Mouse (Mus musculus) ES-E14 (cell line): ENCODE measurements around the gene Snrpf.

ENCODE experiments used
- CHD2 ChIP-seq: IDR thresholded peaks from 2 replicates; pipeline ENCODE4 v1.6.1; 2014; ENCODE audit warnings: mild to moderate bottlenecking, low read depth, low read length, inconsistent platforms
- HCFC1 ChIP-seq: IDR thresholded peaks from 2 replicates; pipeline ENCODE4 v1.6.1; 2012; ENCODE audit warnings: low read length, inconsistent platforms, borderline replicate concordance; ENCODE audit not compliant: insufficient read depth
- MAFK ChIP-seq: IDR thresholded peaks from 2 replicates; pipeline ENCODE4 v1.6.1; 2014; ENCODE audit warnings: mild to moderate bottlenecking, low read depth, low read length, inconsistent platforms; ENCODE audit not compliant: insufficient read depth
- ZC3H11A ChIP-seq: IDR thresholded peaks from 2 replicates; pipeline ENCODE4 v1.6.1; 2012; ENCODE audit warnings: low read depth, mild to moderate bottlenecking, inconsistent platforms, low read length, borderline replicate concordance
- ZNF384 ChIP-seq: IDR thresholded peaks from 2 replicates; pipeline ENCODE4 v1.6.1; 2012; ENCODE audit warnings: low read depth, low read length, inconsistent platforms

GRCm38 (mm10) chr10:93538287-93538686 is 51.2 kb downstream of the Snrpf start:
- TF ChIP-seq ZNF384 (no peak), MAFK (no peak), HCFC1 (no peak), CHD2 (no peak), ZC3H11A (no peak)
